Mouse (Mus musculus): ENCODE measurements at regions not wholly inside any gene's neighbourhood (a gene's known extent, or its start where the extent isn't known, plus 50 kb on each side); places are given as distances from the start of the nearest gene placed in this dataset.

DNA sequence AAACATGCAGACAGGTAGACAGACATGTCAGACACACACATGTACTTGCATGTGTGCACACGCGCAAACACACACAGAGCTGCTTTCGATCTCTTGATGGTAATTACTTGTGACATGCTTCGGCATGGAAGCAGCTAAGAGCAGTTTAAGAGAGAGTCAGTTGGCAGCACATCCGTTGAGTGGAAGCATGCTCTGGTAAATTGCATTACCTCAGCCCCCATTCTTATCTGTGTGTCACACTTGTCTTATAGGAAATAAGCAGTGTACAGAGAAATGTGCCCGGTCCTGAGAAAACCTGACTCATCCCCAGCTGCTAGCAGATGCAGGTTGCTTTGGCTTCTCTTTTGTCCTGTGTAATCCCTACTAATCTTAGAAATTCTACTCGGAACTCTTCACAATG is 80.0 kb upstream of the Tmem150c start:
- TF ChIP-seq POLR2A (IDR thresholded peaks at IDR 0.05; ENCODE audit: borderline replicate concordance, control insufficient read depth, low read depth, low read length) (no peak), CTCF (IDR thresholded peaks at IDR 0.05; ENCODE audit: control insufficient read depth, insufficient read depth, low read length) (no peak)

Data from bone marrow, adult 2 months (tissue).